Mouse (Mus musculus) retina, embryonic 14.5 days (tissue): Measurements from ENCODE around the gene Stx12.

Experiments used
- DNase-seq: peaks from one replicate; pipeline ENCODE4 v3.0.0-alpha.2; 2015; ENCODE audit warnings: low spot score

The Stx12 gene

DNA sequence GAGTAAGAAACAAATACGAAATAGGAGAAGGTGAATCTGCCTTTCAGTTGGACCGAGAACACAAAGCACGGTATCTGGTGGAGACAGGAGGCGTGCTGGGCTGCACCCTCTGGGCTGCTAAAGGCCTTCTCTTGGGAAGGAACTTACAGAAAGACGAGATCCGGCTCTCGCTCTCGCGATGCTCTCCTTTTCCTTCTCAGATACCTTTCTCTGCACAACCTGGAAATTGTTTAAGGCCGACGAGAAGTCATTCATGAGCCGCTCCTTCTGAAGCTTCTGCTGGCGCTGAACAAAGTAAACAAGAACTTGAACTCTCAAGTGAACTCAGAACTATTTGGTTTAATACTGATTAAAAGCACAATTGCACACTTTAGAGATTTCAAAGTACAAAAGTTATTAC, 21.3 kb downstream of the Stx12 start:
- DNase-seq = no peak

DNA sequence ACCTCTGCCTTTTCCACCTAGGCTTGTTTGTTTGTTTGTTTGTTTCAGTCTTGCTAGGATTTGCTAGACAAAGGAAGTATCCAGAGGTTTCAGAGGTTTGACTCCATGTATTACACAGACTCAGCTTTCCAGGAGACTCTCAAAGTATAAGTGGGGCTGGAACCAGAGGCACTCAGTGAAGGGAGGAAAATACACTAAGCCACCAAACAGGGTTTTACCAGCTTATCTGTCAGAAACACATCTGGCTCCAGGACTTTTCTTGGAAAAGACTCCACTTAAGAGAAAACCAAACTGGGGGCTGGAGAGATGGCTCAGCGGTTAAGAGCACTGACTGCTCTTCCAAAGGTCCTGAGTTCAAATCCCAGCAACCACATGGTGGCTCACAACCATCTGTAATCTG, 23.4 kb downstream of the Stx12 start:
- no peak for DNase-seq

DNA sequence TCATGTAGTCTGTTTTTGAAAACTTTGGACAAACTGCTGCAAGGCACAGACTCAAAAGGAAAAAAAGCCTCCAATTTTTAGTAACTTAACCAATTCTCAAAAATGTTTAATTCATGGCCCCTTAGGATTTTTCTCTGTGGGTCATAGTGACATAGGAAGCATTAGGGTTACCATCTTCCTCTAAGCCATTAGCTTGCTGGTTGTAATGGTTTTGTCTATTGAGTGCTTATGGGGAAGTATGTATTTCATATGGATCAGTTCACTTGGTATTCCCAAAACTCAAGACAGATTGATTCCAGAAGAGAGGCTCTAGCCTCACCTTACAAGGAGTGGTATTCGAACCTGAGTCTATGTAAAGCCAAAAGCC, 40.6 kb downstream of the Stx12 start:
- DNase-seq = no peak

DNA sequence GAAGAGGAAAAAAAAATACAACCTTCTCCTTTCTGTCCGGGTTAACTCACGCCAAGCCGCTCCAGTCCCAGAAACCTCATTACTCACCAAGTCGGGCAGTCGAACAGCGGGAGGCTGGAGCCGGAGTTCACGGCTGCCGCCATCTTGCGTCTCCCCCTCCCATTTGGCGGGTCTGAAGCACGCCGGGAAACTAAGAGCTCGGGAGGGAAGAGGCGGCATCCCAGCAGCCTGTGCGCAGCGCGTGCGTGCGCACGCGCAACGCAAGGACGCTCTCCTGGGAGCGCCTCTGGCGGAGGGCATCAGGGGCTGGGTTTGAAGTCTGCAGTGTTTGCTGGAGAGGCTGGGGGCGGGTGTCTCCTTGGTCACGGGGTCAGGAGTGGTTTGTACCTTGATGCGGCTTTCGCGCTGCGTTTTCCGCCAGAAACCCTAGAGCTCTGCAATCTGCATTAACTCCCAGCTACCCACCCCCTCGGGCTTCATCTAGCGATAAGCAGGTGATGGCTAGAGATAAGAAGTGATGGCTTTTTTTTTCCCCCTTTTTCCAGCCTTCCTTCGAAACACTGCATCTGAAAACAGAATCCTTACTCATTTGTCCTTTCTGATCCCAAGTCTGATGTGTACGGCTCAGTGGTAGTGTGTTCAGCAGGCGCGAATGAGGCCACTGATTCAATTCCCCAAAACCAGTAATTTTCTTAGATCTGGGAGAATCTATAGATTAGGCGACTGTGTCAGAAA, 41.2 kb downstream of the Stx12 start, which contains the start of gene Ppp1r8:
Ppp1r8 (minus strand) TSS at position 200 of the 735 bp plus-strand sequence.
- peak; percentile 94 for DNase-seq

DNA sequence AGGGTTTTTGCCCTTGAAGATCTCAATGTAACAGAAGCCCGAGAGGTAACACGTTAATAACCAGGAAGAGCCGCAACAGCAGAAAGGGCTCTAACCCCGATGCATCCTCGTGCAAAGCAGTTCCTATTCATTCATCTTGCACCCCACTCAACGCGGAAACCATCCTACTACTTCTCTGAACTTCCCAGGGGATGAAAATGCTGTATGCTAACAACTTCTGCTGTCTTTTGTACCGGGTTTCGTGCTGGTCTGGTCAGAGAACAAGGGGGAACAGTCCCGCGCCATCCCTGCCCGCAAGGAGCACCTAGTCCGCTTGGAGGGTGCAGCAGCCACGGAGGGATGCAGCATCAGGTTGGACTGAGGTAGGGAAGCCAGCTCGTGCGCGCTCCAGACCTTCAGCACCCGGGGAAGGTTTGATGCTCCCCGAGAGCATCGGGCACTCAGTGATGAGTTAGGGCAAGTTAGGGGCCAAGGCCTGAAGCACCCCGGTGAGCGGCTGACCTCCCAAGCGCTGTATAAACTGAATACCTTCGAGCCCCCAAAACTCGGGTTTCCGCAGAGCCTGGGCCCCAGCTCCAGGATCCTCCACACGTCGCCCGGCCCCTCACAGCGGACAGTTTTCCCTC, 41.9 kb downstream of the Stx12 start:
- DNase-seq = peak; percentile 27

DNA sequence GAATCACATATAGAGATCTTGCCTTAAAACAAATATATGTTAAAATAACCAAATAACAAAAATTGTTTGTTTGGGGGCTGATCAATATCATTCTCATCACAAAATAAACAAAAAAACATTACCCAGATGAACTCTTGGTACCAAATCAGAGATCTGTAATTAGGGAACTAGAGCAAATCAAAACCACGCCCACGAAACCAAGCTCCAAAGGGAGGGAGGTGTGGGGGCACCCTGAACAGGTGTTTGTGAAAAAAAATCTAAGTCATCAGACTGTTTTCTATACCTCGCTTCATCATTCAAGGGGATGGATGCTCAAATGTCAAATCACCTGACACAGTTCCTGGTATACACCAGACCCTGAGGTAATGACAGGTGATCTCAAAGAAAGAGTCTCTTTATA, 42.8 kb downstream of the Stx12 start:
- DNase-seq = no peak

DNA sequence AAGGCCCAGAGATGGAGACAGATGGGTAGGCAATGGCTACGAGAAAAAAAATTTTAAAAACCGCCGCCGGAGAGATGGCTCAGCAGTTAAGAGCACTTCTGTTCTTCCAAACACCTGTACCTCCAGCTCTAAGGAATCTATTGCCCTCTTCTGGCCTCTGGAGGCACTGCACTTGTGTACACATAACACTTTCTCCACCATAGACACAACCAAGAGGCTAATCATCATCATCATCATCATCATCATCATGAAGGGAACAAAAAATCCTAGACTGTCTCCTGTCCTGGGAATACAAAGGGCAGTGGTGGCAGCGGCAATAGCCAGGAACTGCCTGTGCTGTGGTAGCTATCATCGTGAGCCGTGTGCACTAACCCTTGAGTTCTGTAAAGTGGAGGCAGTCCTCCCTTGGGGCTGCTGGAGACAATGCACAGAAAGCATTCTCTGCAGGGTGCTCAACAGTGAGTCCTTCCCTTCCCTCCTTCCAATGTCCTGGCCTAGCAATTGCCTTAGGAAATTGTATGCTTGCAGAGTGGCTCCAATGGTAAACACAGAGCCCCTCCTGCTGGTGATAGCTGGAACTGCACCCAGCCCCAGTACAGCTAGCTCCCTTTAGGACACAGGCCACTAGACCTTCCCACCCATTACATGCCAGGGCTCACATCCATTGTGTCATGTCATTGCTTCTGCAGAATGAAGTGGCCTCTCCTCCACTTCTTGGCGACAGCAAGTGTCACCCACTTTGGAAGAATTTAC, 60.5 kb downstream of the Stx12 start:
- DNase-seq = peak; percentile 72

DNA sequence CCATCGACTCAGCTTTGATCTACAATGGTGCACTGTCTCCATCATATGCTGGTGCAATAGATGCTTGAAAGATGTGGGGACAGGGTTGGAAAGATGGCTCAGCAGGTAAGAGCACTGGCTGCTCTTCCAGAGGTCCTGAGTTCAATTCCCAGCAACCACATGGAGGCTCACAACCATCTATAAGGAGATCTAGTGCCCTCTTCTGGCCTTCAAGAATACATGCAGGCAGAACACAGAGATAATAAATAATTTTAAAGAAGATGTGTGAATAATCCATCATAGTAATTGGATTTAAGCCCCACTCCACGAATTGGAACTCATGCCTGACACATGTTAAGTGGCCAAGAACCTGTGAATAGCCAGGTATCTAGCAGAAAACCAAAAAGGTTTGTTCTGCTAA, 65.9 kb downstream of the Stx12 start:
- no peak for DNase-seq

DNA sequence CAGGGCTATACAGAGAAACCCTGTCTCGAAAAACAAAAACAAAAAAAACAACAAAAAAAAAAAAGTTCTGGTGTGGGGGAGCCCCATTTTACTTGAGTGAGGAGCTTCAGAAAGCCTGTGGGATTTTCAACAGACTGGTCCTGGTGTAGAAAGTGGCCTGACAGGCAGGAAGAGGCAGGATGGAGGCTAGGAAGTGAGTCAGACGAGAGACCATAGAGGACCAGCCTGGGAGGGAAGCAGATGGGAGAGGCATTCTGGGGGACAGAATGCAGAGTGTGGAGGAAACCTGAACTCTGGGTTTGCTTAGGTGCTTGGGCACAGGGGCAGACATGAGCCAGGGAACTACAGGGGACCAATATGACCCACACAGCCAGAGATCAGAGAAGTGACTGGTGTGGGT, 67.5 kb downstream of the Stx12 start:
- DNase-seq = no peak

DNA sequence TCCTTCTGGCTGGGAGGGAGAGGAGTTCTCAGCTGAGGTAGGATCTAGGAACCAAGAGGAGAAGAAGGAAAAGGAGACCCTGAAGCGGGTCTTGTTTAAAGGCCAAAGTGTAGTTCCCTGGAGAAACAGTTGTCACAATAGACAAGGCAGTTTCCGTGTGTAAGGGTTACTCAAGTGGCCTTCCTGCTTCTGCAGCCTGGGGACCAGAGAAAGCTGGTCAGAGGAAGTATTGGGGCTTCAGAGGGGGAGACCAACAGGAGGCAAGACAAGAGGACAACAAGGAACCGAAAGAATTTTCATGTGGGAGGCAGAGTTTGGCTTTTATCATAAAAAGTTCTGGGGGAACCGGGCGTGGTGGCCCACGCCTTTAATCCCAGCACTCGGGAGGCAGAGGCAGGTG, 67.9 kb downstream of the Stx12 start:
- no peak for DNase-seq

DNA sequence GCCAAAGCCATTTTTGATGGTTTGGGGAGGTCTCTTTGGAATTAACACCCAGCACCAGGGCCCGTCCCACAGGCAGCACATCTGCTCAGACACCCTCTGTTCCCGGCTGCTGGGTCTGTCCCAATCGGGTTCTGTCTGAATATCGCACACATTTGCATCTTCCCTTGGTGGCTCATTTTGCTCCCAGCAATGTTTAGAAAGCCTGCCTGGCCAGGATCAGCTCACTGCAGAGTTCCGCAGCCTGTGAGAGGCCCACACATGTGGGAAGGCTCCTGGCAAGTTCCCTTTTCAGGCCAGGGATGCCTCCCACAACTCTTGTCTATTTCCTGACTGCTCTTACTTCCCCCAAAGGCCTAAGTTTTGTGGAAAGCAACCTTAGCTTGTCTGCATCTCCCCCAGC, 74.7 kb downstream of the Stx12 start:
- DNase-seq = no peak

DNA sequence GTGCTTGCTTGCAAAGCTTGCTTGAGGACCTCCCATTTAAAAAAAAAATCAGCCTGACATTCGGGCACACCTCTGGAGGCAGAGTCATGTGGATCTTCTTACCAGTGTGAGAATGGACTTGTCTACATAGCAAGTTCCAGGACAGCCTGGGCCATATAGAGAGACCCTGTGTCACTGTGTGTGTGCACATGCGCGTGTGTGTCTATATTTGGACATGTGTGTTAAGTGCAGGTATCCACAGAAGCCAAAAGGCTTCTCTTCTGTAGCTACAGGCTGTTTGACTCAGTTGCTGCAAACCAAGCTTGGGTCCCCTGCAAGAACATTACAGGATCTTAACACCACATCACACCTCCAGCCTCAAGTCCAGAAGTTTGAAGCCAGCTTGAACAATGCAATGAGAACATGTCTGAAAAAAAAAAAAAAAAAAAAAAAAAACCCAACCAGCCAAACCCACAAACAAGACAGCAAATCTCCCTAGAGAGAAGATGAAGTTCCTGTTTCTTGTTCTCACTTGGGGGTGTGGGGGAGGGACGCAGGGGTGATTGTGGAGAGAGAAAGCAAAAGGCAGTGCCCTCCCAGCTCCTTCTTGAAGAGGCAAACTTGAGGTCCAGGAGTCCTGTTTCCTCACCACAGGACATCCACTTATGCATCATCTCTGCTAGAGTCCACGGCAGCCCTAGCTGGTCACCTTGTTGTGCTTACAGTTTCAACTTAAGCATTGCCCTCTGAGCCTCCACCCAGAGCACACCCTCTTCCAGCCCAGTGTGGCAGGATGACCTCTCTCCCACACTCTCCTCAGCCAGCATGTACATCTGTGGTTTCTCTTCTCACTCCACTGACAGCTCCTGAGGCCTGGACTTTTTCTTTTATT, 76.3 kb downstream of the Stx12 start:
- no peak for DNase-seq

DNA sequence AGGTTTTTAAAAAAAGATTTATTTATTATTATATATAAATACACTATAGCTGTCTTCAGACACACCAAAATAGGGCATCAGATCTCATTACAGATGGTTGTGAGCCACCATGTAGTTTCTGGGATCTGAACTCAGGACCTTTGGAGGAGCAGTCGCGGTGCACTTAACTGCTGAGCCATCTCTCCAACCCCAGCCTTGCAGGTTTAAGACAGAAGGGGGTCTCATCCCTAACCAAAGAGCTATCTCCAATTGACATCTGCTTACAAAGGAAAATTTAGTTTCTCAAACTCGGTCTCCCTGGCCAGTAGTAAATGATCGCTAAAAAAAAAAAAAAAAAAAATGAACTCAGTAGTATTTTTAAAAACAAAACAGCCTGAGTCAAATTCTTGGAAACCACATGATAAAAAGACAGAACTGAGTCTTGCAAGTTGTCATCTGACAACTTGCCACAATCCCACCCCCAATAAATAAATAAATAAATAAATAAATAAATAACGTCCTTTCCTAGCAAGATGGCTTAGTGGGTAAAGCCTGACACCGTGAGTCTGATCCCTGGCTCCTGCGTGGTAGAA, 77.6 kb downstream of the Stx12 start:
- no peak for DNase-seq

DNA sequence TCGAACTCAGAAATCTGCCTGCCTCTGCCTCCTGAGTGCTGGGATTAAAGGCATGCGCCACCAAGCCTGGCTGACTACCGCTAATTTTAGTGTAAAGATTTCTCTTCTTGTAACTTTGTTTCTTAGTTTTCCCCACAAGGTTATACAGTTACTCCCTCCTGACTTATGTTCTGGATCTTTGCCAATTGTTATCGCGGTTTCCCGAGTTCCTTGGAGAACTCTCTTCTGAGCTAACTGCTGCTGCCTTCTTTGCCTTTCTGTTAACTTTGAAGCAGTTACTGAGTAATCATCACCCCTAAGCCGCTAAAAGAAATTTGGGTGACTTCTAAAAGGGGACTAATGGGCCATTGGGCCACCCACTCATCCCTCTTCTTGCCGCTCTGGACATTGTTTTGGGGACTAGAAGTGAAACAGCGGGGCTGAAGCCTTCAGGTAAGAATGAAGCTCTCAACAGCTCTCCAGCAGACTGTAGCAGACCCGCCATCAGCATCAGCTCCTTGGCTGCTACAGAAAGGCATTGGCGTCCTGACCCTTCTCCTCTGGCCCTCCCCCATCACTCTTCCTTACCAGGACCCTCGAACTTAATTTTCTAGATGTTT, 78.6 kb downstream of the Stx12 start:
- DNase-seq = no peak

DNA sequence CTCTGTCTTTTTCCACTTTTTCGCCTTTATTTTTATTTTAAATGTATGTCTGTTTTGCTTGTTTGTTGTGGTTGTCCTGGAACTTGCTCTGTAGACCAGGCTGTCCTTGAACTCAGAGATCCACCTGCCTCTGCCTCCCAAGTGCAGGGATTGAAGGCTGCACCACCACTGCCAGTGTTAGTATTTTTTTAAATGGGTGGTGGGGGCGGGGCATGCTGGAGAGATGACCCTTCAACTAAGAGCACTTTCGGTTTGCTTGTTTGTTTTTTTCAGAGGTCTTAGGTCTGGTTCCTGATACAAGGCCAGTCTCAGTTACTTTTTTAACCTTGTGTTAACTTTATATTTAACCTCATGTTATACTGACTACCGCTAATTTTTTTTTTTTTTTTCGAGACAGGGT, 79.2 kb downstream of the Stx12 start:
- no peak for DNase-seq

DNA sequence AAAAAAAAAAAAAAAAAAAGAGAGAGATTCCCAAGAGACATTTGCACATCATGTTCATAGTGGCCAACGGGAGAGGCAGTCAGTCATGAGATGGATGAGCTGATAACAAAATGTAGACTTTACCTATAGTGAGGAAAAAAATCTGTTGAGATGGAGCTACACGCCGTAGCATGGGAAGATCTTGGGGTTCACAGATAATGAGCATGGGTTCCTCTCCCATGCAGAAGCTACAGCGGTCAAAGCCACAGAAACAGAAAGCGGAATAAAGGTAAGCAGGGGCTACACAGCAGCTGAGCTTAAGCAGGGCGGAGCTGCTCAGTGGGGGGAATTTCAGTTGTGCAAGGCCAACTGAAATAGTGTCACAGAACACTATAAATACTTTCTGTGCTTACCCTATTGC, 80.0 kb downstream of the Stx12 start:
- DNase-seq = no peak

DNA sequence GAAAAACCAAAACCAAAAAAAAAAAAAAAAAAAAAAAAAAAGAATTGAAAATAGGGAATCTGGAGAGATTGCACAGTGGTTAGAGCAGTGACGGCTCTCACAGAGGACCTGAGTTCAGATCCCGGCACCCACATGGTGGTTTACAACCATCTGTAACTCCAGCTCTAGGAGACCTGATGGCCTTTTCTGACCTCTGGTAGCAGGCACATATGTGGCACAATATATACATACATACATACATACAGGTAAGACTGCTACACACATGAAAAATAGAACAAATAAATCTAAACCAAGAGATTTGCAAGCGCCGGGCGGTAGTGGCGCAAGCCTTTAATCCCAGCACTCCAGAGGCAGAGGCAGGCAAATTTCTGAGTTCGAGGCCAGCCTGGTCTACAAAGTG, 80.4 kb downstream of the Stx12 start:
- DNase-seq = no peak
